Mouse (Mus musculus) adrenal gland, postnatal 36 days (tissue): ENCODE measurements around the gene Lgalsl. TPM values are rescaled to one million over a fixed set of nuclear protein-coding genes. Genes with fewer than 3 reads are reported as not detected.

Source experiments
- DNase-seq, 2 experiments: peaks; one replicate each; pipeline ENCODE4 v3.0.0; 2021; ENCODE audit warnings: mixed read lengths in 1 of 2
- long read RNA-seq, 2 experiments: library from polyadenylated mRNA; stranded (forward); transcript quantifications; one replicate each; pipeline ENCODE4 v2.0.0; 2021; ENCODE audit warnings: borderline sequencing depth in 2 of 2
- total RNA-seq, 2 experiments: library from RNA; stranded (reverse); gene quantifications; 2 replicates each; pipeline ENCODE4 v1.2.3; 2021

The Lgalsl gene
- total RNA-seq: 10 to 100 TPM; 24.3 to 36.9 TPM
- long read RNA-seq, experiment 1, transcript Lgalsl-201 (5 exons, 3,362 nt): major isoform, 30 of 35 reads
- long read RNA-seq, experiment 1, partial matches to known transcripts: 1 of 35 reads
- long read RNA-seq, experiment 1, other reads (novel, unspliced or antisense): 4 of 35 reads
- long read RNA-seq, experiment 2, transcript Lgalsl-201 (5 exons, 3,362 nt): major isoform, 7 of 7 reads
- long read RNA-seq, experiment 2, partial matches to known transcripts: 0 of 7 reads
- long read RNA-seq, experiment 2, other reads (novel, unspliced or antisense): 0 of 7 reads

DNA sequence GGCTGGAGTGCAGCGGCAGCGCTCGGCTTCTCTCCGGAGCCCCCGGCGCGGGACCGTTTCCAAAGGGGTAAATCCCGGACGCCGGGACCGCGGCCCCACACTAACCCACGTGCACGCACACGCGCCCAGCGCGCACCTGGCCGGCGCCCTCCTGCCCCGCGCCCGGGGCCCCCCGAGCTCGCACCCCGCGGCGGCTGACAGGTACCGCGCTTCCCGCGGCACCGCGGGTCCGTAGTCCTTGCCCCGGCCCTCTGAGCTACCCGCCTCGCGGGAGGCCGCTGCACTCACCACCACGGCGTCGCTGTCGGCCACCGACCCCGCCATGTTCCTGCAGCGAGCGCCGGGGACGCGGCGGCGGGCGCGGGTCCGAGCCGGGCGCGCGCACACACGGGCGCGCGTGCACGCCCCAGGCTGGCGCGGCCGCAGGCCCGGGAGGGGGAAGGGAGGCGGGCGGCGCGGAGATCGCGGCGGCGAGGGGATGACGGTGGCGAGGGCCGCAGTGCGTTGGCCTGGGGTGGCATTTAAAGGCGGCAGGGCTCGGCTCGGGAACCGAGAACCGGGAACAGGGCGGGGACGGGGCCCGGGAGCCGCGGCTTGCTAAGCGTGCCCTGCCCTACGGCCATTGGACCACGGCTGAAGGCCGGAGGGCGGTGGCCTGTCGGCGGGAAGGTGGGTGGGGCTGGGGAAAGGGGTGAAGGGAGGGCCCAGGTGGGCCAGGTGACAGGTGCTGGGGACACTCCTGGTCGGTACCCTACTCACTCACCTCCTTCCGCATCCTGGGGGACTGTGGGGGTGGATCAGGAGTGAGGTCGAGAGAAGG lies at the start of gene Lgalsl:
Gene Lgalsl (minus strand): TSS at position 371 of the 820 bp plus-strand sequence.
- peak; percentile 85 to 88 for DNase-seq

DNA sequence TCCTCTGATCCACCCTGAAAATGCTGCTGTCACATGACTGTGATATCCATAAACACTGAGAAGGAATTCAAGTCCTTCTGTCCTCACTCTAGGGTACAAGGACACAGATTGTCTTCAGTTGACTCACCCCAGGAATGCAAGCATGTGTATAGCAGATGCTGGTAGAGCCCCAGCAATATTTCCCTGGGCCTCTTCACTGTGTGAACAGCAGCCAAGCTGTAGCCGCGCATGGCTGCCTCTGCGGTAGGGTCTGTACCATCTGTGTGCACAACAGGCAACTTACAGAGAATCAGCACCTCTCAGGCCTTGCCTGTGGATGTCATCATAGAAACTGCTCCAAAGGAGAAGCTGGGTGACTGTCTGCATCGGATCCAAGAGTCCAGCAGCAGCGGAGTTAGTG lies 47.8 kb upstream of the Lgalsl start:
- peak in 1 of 2 experiments; percentile 11 for DNase-seq

DNA sequence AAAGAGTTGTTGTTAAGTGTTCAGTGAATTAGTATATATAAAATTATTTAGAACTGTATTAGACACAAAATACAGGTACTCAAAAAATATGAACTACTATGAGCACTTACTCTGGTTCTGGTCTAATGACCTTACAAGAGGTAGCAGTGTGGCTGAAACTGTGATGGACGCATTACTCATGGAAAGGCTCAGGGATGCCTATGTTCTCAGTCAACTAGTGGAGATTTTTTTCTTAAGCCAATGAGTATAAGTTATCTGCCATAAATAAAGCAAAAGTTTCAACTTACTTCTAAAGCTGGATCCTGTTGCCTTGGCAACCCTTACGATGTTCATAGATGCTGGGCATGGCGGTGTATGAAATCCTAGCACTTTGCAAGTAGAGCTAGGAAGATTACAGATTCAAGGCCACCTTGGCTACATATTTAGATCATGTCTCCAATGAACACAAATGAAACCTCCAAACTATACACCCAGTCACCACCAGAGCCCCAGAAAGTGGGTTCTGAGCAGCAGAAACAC lies 46.8 kb upstream of the Lgalsl start:
- no peak for DNase-seq

DNA sequence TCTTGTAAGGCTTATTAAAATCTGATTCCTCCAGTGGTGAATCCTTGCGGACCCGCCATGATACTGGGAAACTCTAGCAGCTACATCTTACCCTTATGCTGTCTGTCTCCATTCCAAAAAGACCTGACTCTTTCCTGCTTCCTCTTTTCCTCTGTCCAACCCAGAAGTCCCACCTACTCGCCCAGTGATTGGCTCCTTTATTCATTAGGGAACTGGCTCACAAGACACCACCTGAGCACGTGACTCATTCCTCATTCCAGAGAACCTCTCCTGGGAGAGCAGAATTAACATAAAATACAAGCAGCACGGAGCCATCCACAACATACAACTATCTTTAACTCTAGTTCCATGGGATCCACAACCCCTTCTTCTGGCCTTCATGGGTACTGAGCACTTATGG lies 42.5 kb upstream of the Lgalsl start:
- DNase-seq: no peak

DNA sequence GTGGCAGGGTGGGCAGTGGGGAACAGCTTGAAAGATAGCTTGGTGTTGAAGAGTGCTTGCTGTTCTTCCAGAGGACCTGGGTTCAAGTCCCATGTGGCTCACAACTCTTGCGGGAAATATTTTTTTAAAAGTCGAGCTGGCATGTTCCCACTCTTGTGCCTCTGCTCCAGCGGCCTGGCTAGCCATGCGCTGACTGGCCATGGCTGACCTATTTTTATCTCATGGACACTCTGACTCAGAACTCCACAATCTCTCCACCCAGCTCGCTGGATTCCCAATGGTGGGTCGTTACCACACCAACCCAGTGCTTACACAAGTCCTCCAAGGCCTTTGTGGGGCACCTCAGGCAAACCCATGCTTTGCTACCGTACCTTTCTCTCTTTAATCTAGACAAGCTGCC lies 42.1 kb upstream of the Lgalsl start:
- peak; percentile 73 to 80 for DNase-seq

DNA sequence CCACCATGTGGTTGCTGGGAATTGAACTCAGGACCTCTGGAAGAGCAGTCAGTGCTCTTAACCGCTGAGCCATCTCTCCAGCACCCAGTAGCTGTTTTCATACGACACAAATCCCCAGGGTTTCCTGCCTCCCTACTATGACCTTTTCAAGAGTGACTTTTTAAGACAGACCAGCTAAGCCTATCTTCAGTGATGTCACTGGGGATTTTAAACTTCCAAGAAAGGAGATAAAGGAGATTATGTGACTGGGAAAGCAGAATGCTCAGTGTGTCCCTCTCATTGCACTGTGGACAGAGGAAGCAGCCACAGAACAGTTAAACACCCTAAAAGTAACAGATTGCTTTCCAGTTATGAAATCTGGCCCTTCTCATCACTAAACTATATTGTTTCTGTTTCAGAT lies 41.6 kb upstream of the Lgalsl start:
- no peak for DNase-seq

DNA sequence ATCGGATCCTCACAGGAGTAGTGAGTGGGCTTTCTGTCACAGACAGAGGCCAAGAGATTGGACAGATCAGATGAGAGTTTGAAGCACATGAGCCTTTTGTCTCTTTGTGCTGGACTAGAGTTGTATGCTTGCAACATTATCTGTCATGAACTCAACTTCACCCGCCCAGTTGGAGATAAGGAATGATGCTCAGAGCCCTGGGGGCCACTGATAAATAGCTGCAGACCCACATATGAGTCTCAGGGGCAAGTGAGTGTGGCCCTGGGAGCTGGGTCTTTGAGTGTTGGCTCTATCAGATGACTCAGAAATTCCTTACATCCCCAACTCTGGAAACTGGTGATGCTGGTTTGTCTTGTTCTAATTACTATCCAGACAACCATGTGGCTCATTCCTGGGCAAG lies 39.1 kb upstream of the Lgalsl start:
- DNase-seq: no peak

DNA sequence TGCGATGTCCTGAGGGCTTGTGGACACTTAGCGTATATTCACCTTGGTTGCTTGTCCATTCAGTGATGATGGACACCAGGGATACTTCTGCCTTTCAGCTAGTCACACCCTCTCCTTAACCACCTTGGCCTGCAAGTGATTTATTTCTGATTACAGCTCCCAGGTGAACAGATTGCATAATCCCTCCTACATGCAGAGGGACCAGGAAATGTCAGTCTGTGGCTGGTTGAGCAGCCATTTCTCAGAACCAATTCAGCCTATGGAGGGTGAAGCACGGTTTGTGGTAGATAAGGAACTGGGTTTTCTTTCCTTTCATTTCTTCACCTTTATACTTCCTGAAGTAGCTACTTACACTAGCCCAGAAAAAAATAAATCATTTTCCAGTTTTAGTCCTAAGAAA lies 34.6 kb upstream of the Lgalsl start:
- DNase-seq: no peak

DNA sequence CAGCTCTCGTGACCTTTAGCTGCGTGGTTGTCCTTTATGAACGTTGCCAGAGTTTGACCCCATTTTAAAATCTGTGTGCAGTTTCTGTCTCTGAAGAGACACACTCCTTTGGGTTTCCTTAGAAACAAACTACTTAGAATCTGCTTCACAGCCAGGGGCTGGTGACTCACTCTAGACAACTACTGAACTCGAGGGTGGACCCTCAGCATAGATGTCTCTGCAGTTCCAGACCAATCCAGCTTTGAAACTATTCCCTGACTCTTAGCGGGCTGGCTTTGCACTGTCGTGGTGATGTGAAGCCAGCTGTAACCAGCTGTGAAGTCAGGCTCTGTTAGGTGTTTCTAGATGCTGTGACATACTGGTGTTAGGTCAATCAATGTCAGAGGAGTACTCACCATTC lies 33.8 kb upstream of the Lgalsl start:
- no peak for DNase-seq

DNA sequence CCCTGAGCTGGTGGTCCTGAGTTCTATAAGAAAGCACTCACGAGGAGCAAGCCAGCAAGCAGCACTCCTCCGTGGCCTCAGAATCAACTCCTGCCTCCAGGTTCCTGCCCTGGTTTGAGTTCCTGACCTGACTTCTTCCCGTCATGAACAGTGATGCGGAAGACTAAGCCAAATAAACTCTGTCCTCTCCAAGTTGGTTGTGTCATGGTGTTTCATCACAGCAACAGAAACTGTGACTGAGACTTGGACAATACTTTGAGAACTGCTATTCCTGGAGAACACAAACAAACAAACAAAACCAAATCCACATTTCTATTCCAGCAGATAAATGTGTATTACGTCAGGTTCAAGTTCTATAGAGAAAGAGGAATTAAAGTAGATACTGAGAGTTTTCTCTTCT lies 31.2 kb upstream of the Lgalsl start:
- no peak for DNase-seq

DNA sequence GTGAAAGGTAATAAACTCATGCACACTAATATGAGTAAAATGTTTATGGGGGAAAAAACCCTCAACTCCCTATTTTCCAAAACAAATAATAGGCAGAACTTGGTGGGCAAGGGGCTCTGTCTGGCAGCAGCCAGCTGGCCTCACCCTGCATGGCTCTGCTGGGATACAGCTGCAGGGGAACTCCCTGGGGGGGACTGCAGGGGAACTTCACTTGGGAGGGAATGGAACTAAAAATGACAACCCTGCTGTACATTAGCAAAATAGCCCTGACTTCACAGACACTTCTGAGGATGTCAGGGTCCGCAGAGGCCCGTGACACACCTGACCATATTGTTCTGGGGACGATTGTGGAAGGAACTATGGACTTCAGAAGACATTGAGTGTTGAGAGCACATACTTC lies 29.5 kb upstream of the Lgalsl start:
- DNase-seq: no peak

DNA sequence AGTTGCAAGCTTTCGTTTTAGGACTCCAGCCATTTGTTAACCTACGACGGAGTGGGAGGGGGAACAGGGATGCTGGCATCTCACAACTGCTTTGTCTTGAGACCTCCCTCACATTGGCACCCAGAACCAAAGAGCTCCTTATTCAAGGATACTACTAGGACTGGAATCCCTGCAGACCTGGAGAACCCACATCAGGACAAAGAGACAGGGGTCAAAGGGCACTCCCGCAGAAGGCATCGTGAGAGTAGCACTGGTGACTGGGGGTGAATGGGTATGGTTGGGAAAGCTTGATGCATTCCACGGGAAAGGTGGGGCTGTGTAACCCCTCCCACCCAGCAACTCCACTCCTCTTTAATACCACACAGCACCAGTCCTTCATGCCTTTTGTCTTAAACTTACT lies 29.0 kb upstream of the Lgalsl start:
- no peak for DNase-seq

DNA sequence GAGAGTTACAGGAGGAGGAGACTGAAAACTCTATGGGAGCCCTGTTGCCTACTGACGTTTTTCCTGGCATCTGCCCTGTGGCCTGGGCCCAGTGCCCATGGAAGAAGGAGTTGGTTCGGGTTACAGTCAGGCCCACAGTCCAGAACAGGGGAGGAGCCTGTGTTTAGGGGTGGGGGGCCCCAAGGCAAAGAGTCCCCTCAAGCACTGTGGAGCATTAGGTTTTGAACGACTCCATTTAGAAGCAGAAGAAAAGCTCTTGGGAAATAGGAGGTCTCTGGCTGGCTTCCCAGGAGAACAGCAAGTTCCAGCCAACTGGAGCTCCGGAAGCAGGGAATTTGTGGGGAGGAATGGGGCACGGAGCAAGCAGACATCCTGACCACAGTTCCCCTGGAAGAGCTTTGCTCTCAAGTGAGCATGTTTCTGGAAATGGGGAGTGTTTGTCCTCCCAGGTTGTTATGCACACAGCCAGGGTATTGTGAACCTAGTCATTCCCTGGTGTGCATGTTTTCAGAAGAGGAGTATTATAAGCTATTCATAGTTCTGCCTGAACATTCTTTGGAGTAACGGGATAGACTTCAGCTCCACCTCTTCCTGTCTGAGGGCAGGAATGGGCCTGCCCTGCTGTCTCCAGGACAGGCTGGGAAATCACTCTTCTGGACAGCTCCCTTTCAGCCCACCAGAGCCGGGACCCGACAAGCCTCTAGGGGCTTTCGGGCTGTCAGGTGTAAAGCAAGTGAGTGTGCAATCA lies 28.2 kb upstream of the Lgalsl start:
- peak; percentile 69 to 80 for DNase-seq

DNA sequence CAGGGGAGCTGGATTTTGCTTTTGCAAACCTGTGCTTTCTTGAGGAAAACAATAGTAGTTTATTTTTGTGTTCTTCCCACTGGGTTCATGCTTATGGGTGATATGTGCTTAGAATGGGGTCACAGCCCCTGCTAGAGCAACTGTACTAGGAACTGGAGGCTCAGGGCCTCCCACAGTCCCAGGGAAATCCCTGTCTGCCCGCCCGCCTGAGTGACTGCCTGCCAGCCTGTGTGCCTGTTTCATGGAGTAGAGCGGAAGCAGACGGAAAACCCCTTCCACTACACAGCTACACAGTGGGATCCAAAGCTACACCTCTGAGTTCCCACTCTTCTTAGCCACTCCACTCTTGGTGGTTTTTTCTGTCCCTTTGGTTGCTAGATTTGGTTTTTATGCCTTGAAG lies 27.1 kb upstream of the Lgalsl start:
- DNase-seq: no peak

DNA sequence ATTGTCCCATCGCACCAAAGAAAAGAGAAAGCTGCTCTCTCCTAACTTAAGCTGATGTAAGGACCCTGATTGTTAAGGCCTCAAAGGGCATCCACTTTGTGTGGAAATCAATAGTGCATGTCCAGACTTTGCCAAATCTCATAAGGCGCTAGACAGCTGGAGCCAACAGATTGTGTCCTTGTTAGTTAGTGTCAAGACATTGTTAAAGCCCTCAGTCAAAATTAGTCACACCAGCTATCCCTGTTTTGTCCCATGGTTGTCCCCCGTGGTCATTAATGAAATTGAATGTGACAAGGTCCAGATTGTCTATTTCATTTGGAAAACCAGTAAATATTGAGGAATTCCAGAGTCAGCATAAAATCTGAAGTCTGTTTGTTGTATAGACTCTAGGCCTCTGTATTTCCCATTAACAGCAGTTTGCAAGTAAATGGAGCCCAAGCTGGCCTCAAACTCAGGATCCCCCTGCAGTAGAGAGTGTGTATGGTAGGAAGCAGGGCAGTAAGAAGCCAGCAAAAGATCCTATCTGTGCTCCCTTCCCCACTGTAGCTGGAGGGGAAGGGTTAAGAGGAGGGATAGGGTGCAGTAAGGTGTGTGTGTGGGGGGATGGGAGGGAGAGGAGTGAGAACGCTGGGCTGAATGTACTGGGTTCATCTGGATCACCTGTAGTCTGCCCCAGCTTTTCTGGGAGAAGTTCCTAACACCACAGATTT lies 23.3 kb upstream of the Lgalsl start:
- no peak for DNase-seq

DNA sequence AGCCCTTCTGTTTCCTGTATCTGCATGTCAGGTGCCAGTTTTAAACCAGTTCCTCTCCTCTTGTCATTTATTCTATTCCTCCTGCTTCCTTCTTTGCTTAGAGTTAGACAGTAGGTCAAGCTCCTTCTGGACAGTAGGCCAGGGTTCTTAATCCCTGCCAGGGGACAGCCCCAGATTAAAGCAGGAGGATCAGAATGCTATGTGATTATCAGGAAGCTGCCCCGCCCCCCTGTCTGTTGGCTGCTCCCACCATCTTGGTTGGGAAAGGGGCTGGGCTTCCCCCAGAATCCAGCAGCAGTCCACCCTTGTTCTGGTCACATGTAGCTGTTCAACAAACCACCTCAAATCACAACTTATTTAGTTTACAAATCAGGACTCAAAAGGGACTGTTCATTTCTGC lies 19.3 kb upstream of the Lgalsl start:
- DNase-seq: no peak

DNA sequence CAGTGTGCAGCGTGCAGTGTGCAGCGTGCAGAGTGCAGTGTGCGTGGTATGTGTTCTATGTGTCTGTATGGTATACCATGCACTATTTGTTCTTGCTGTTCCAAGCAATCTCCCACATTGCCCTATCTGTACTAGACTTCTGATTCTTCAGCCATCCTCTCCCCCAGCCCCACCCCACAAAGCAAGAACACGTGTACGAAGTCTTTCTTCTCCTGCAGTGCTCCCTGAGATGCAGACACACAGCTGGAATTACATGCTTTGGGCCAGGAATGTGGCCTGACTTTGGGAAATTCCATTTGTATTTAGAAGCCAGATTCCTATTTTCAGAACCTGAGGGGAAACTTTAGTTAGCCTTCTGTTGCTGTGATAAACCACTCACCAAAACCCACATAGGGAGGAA lies 18.5 kb upstream of the Lgalsl start:
- DNase-seq: no peak

DNA sequence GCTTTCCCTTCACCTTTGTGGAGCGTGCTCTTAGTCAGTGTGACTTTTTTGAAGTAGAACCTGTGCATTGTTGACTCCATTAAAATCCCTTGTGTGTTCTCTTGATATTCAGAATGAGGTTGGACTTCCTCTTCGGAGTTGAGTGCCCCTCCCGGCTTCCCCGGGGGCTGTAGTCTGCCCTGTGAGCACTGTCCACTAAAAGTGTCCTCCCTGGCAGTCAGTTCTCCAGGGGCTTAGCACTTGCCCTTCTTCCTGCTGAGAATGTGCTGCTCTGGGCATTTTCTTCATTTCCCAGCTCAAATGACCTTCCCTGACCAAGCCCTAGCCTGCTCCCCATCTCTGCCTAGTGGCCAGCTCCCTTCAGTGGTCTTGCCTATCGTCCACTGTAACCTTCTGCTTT lies 6.5 kb upstream of the Lgalsl start:
- DNase-seq: no peak

DNA sequence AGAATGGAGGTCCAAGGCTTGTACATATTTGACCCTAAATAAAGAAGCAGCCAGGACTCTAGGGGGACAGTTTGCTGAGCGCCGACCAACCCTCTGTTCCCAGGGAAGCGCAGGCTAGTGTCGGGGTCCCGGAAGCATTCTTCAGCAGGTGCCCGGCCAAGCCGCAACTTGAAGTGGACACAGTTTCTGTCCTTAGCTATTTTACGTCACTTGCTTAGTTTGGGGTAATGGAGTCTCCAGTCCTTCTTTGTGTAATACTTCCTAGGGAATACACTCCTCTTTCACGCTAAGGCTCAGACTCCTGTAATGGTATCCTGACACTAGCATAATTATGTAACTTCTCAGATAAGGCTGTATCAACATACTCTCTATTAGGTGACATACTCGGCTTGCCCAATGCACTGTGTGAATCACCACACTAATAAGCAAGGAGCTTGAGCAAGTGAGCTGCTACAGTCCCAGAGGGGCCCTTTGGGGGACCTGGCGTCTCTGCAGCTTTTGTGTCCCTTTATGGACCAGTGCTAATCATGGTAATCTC lies 813 bp upstream of the Lgalsl start:
- DNase-seq: peak in 1 of 2 experiments; percentile 15

DNA sequence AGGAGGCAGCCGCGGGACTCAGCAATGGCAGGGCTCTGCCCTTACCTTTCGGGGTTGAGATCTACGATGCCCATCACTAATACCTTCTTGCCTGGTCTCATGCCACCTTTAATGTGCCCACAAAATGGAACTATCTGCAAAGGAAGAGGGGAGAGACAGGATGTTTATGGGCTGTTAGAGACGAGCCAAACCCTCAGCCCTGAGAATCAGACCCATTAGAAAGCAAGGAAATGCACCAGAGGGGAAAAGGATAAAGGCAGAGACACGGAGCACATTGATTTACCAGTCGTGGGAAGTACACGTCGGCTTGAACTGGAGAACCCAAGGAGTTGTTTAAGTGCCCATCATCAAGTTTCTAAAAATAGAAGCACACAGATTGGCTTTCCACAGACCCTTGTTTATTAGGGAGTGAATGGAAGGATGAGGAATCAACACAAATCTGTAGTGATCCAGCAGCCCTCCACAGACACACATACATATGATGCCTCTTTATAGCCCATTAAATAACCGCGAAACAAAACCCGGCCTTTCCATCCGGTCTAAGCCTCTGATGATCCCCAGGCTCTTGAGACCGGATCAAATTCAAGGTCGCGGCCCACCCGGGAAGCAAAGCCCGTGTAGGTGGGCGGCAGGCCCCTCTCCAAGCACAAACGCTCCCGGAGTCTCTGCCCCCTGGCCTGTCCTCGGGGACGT lies 717 bp downstream of the Lgalsl start:
- DNase-seq: no peak

DNA sequence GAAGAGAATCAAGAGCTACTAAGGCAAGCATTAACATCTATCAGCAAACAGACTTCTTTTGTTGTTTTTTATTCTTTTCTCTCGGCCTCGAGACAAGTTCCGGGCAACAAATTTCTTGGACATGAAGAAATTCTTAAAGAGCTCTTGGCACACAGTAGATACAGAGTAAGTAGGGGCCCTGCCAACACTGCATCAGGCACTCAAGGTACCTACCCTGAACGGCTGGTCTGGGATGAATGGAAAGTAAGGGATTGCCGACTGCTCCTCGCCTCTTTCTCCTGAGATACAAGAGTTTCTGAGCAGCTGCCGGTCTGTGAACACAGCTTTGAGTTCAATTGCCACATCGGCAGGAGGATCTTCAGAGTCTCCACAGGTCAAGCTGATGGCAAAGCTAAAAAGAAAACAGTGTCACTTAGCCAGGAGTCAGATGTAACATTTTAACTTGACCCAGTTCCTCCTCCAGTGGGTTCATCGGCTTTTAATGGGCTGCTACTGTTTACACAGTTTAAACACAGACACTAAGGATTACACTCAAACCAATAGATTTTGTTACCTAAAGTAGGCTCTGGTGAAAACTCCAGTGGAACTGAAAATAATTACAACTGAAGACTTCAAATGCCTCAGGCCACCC lies 1.7 kb downstream of the Lgalsl start:
- no peak for DNase-seq
